Mouse (Mus musculus): ENCODE results near the gene Gm10217.

- no peak for TF ChIP-seq CTCF (IDR thresholded peaks at IDR 0.05; ENCODE audit: extremely low read depth, insufficient read length, insufficient replicate concordance, low read depth, low read length)
- TF ChIP-seq POLR2A (IDR thresholded peaks at IDR 0.05; ENCODE audit: low read depth, low read length) = no peak
Observed at GRCm38 (mm10) chr8:9886714-9887113, 22.7 kb downstream of the Gm10217 start.

All from small intestine, adult 2 months (tissue).